Mouse (Mus musculus): ENCODE measurements around the gene Clk1.

- TF ChIP-seq CTCF (IDR thresholded peaks at IDR 0.05; ENCODE audit: extremely low read depth, insufficient read depth, insufficient read length, insufficient replicate concordance) (no peak), POLR2A (IDR thresholded peaks at IDR 0.05; ENCODE audit: low read depth, low read length) (peak; percentile 96)
Measured at GRCm38 (mm10) chr1:58423371-58424248, at the start of gene Clk1.

Measured in spleen, adult 2 months (tissue).